Mouse (Mus musculus) cerebellum, adult 2 months (tissue): ENCODE results near the gene Fam83d.

Experiments
- CTCF ChIP-seq: fragments of 200-500 bp; IDR thresholded peaks from 2 replicates; pipeline ENCODE4 v1.5.1; 2011; ENCODE audit warnings: low read depth, mild to moderate bottlenecking, control low read depth, low read length, moderate library complexity, borderline replicate concordance; ENCODE audit not compliant: insufficient read depth
- POLR2A ChIP-seq: fragments of 200-500 bp; IDR thresholded peaks from 2 replicates; pipeline ENCODE4 v1.6.1; 2011; ENCODE audit warnings: low read length, control low read depth, borderline replicate concordance; ENCODE audit not compliant: insufficient read depth

DNA sequence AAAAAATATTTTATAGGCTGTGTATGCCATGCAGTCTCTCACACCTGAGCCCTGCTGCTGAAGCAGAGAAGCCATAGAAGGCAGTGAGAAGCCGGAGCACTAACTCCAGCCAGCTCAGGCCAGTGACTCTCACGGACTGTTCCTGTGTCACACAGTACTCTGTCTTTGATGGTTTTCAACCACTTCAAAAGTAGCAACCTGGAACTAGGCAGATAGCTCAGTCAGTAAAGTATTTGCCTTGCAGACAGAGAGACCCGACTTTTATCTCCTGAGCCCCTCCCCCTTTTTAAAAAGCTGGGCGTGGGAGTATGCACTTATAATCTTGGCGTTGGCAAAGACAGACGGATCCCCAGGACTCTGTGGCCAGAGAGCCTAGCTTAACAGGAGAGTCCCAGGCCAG, 44.1 kb upstream of the Fam83d start:
- TF ChIP-seq CTCF (no peak), POLR2A (no peak)
